Mouse (Mus musculus): Measurements from ENCODE around the gene Grap2. TPM values are rescaled to one million over a fixed set of nuclear protein-coding genes. Genes with fewer than 3 reads are reported as not detected.

The Grap2 gene
- polyA plus RNA-seq, 1 experiment from 2014 or later: 0.32 TPM

GRCm38 (mm10) chr15:80619786-80620185 lies 47.4 kb downstream of the Grap2 start:
- WGBS: 64% methylated on average over 4 of the region's 4 CpGs
- ATAC-seq (ENCODE audit: low read depth): no peak
- no peaks in the 10 kb centered on the region for H3K9me3 ChIP-seq (ENCODE audit: control insufficient read depth, low read length)
- no peak overlapping the region for H3K27ac ChIP-seq (ENCODE audit: low read depth, low read length)
- H3K4me3 ChIP-seq (ENCODE audit: low read depth, low read length): no peak overlapping the region
- no peak overlapping the region for H3K4me2 ChIP-seq (ENCODE audit: low read depth, low read length)
- no peaks in the 10 kb centered on the region for H3K36me3 ChIP-seq (ENCODE audit: control insufficient read depth, insufficient read depth, low read length)
- H3K27me3 ChIP-seq (ENCODE audit: control insufficient read depth, insufficient read depth, low read length): no peaks in the 10 kb centered on the region
- H3K9ac ChIP-seq (replicated peaks; ENCODE audit: low read depth, low read length): no peak overlapping the region
- peaks cover 9% of the 10 kb centered on the region for H3K4me1 ChIP-seq (ENCODE audit: control insufficient read depth, insufficient read depth, low read length)

GRCm38 (mm10) chr15:80620371-80620770 lies 48.0 kb downstream of the Grap2 start:
- Histone ChIP-seq H3K4me1 (ENCODE audit: control insufficient read depth, insufficient read depth, low read length) (peaks cover 9% of the 10 kb centered on the region), H3K4me2 (ENCODE audit: low read depth, low read length) (no peak overlapping the region), H3K9ac (replicated peaks; ENCODE audit: low read depth, low read length) (no peak overlapping the region), H3K27me3 (ENCODE audit: control insufficient read depth, insufficient read depth, low read length) (no peaks in the 10 kb centered on the region), H3K9me3 (ENCODE audit: control insufficient read depth, low read length) (no peaks in the 10 kb centered on the region), H3K36me3 (ENCODE audit: control insufficient read depth, insufficient read depth, low read length) (no peaks in the 10 kb centered on the region), H3K27ac (ENCODE audit: low read depth, low read length) (no peak overlapping the region), H3K4me3 (ENCODE audit: low read depth, low read length) (no peak overlapping the region)
- no peak for ATAC-seq (ENCODE audit: low read depth)
- 48% methylated on average over 8 of the region's 8 CpGs for WGBS

GRCm38 (mm10) chr15:80623171-80623837 lies 50.9 kb downstream of the Grap2 start:
- no peaks in the 10 kb centered on the region for H3K36me3 ChIP-seq (ENCODE audit: control insufficient read depth, insufficient read depth, low read length)
- H3K27me3 ChIP-seq (ENCODE audit: control insufficient read depth, insufficient read depth, low read length): no peaks in the 10 kb centered on the region
- no peak for ATAC-seq (ENCODE audit: low read depth)
- no peak overlapping the region for H3K4me3 ChIP-seq (ENCODE audit: low read depth, low read length)
- H3K9ac ChIP-seq (replicated peaks; ENCODE audit: low read depth, low read length): no peak overlapping the region
- no peaks in the 10 kb centered on the region for H3K9me3 ChIP-seq (ENCODE audit: control insufficient read depth, low read length)
- H3K4me2 ChIP-seq (ENCODE audit: low read depth, low read length): no peak overlapping the region
- 0 out of 2 replicates have a peak, but pooled peaks cover 6% of the 10 kb centered on the region for H3K4me1 ChIP-seq (ENCODE audit: control insufficient read depth, insufficient read depth, low read length)
- H3K27ac ChIP-seq (ENCODE audit: low read depth, low read length): no peak overlapping the region
- WGBS: 51% methylated on average over 8 of the region's 8 CpGs

GRCm38 (mm10) chr15:80626472-80626871 lies 54.1 kb downstream of the Grap2 start:
- H3K36me3 ChIP-seq (ENCODE audit: control insufficient read depth, insufficient read depth, low read length): no peaks in the 10 kb centered on the region
- no peak overlapping the region for H3K9ac ChIP-seq (replicated peaks; ENCODE audit: low read depth, low read length)
- H3K4me2 ChIP-seq (ENCODE audit: low read depth, low read length): no peak overlapping the region
- no peak overlapping the region for H3K27ac ChIP-seq (ENCODE audit: low read depth, low read length)
- no peak overlapping the region for H3K4me3 ChIP-seq (ENCODE audit: low read depth, low read length)
- WGBS: 61% methylated on average over 6 of the region's 6 CpGs
- H3K4me1 ChIP-seq (ENCODE audit: control insufficient read depth, insufficient read depth, low read length): 0 out of 2 replicates have a peak, but pooled peaks cover 6% of the 10 kb centered on the region
- no peaks in the 10 kb centered on the region for H3K27me3 ChIP-seq (ENCODE audit: control insufficient read depth, insufficient read depth, low read length)
- H3K9me3 ChIP-seq (ENCODE audit: control insufficient read depth, low read length): no peaks in the 10 kb centered on the region
- no peak for ATAC-seq (ENCODE audit: low read depth)

- Histone ChIP-seq H3K4me1 (ENCODE audit: control insufficient read depth, insufficient read depth, low read length) (no peaks in the 10 kb centered on the region), H3K27ac (ENCODE audit: low read depth, low read length) (no peak overlapping the region), H3K27me3 (ENCODE audit: control insufficient read depth, insufficient read depth, low read length) (no peaks in the 10 kb centered on the region), H3K4me3 (ENCODE audit: low read depth, low read length) (no peak overlapping the region), H3K9me3 (ENCODE audit: control insufficient read depth, low read length) (no peaks in the 10 kb centered on the region), H3K4me2 (ENCODE audit: low read depth, low read length) (no peak overlapping the region), H3K9ac (replicated peaks; ENCODE audit: low read depth, low read length) (no peak overlapping the region), H3K36me3 (ENCODE audit: control insufficient read depth, insufficient read depth, low read length) (no peaks in the 10 kb centered on the region)
- no peak for ATAC-seq (ENCODE audit: low read depth)
- 75% methylated on average over 7 of the region's 7 CpGs for WGBS
Measured at GRCm38 (mm10) chr15:80630147-80630546, 57.8 kb downstream of the Grap2 start.

GRCm38 (mm10) chr15:80630711-80631110 lies 58.3 kb downstream of the Grap2 start:
- no peak overlapping the region for H3K9ac ChIP-seq (replicated peaks; ENCODE audit: low read depth, low read length)
- H3K4me2 ChIP-seq (ENCODE audit: low read depth, low read length): no peak overlapping the region
- H3K4me1 ChIP-seq (ENCODE audit: control insufficient read depth, insufficient read depth, low read length): no peaks in the 10 kb centered on the region

GRCm38 (mm10) chr15:80631311-80631710 lies 58.9 kb downstream of the Grap2 start:
- WGBS: 78% methylated on average over 2 of the region's 2 CpGs

More at GRCm38 (mm10) chr15:80630711-80631110, 58.3 kb downstream of the Grap2 start:
- Histone ChIP-seq H3K9me3 (ENCODE audit: control insufficient read depth, low read length) (no peaks in the 10 kb centered on the region), H3K27me3 (ENCODE audit: control insufficient read depth, insufficient read depth, low read length) (no peaks in the 10 kb centered on the region), H3K4me3 (ENCODE audit: low read depth, low read length) (no peak overlapping the region), H3K27ac (ENCODE audit: low read depth, low read length) (no peak overlapping the region), H3K36me3 (ENCODE audit: control insufficient read depth, insufficient read depth, low read length) (no peaks in the 10 kb centered on the region)
- WGBS: 67% methylated on average over 14 of the region's 14 CpGs
- no peak for ATAC-seq (ENCODE audit: low read depth)

GRCm38 (mm10) chr15:80632280-80632893 lies 60.0 kb downstream of the Grap2 start:
- no peaks in the 10 kb centered on the region for H3K4me1 ChIP-seq (ENCODE audit: control insufficient read depth, insufficient read depth, low read length)
- WGBS: 89% methylated on average over 13 of the region's 13 CpGs
- no peak overlapping the region for H3K4me2 ChIP-seq (ENCODE audit: low read depth, low read length)
- no peaks in the 10 kb centered on the region for H3K27me3 ChIP-seq (ENCODE audit: control insufficient read depth, insufficient read depth, low read length)
- no peak overlapping the region for H3K4me3 ChIP-seq (ENCODE audit: low read depth, low read length)
- H3K36me3 ChIP-seq (ENCODE audit: control insufficient read depth, insufficient read depth, low read length): no peaks in the 10 kb centered on the region
- no peak for ATAC-seq (ENCODE audit: low read depth)
- no peak overlapping the region for H3K27ac ChIP-seq (ENCODE audit: low read depth, low read length)
- H3K9me3 ChIP-seq (ENCODE audit: control insufficient read depth, low read length): no peaks in the 10 kb centered on the region
- no peak overlapping the region for H3K9ac ChIP-seq (replicated peaks; ENCODE audit: low read depth, low read length)

More at GRCm38 (mm10) chr15:80631311-80631710, 58.9 kb downstream of the Grap2 start:
- H3K27me3 ChIP-seq (ENCODE audit: control insufficient read depth, insufficient read depth, low read length): no peaks in the 10 kb centered on the region
- H3K27ac ChIP-seq (ENCODE audit: low read depth, low read length): no peak overlapping the region
- H3K36me3 ChIP-seq (ENCODE audit: control insufficient read depth, insufficient read depth, low read length): no peaks in the 10 kb centered on the region
- H3K4me2 ChIP-seq (ENCODE audit: low read depth, low read length): no peak overlapping the region
- H3K9ac ChIP-seq (replicated peaks; ENCODE audit: low read depth, low read length): no peak overlapping the region
- no peak overlapping the region for H3K4me3 ChIP-seq (ENCODE audit: low read depth, low read length)
- no peaks in the 10 kb centered on the region for H3K4me1 ChIP-seq (ENCODE audit: control insufficient read depth, insufficient read depth, low read length)
- no peaks in the 10 kb centered on the region for H3K9me3 ChIP-seq (ENCODE audit: control insufficient read depth, low read length)
- no peak for ATAC-seq (ENCODE audit: low read depth)

- Histone ChIP-seq H3K4me1 (ENCODE audit: control insufficient read depth, insufficient read depth, low read length) (no peaks in the 10 kb centered on the region), H3K4me3 (ENCODE audit: low read depth, low read length) (no peak overlapping the region), H3K9ac (replicated peaks; ENCODE audit: low read depth, low read length) (no peak overlapping the region), H3K27ac (ENCODE audit: low read depth, low read length) (no peak overlapping the region), H3K4me2 (ENCODE audit: low read depth, low read length) (no peak overlapping the region), H3K27me3 (ENCODE audit: control insufficient read depth, insufficient read depth, low read length) (no peaks in the 10 kb centered on the region), H3K36me3 (ENCODE audit: control insufficient read depth, insufficient read depth, low read length) (no peaks in the 10 kb centered on the region), H3K9me3 (ENCODE audit: control insufficient read depth, low read length) (no peaks in the 10 kb centered on the region)
- ATAC-seq (ENCODE audit: low read depth): no peak
- WGBS: 67% methylated on average over 11 of the region's 11 CpGs
Measured at GRCm38 (mm10) chr15:80634391-80635193, 62.2 kb downstream of the Grap2 start.

Data from neural tube, embryonic 14.5 days (tissue).